In genomic region chr15:96640291-96640985, GRCm38 (mm10) we compare ENCODE assay signal across 8 mouse cellular contexts. TPM values are rescaled to one million over a fixed set of nuclear protein-coding genes. Genes with fewer than 3 reads are reported as not detected.
DNase-seq lines count a peak whose midpoint lies in the region; ATAC-seq lines count a peak whose summit lies in the region.

No protein-coding gene starts in this region.

- peak overlapping the region; percentile 90 for H3K9ac ChIP-seq in heart, embryonic 12.5 days
- H3K9ac ChIP-seq in midbrain, embryonic 13.5 days (replicated peaks): peak overlapping the region; percentile 99
- peak overlapping the region; percentile 90 for H3K9ac ChIP-seq in stomach, embryonic 16.5 days (ENCODE audit: low read length)

- H3K27me3 ChIP-seq in heart, embryonic 12.5 days (replicated peaks): no peaks in the 10 kb centered on the region
- H3K27me3 ChIP-seq in forebrain, embryonic 10.5 days (ENCODE audit: poor library complexity, severe bottlenecking): no peaks in the 10 kb centered on the region
- H3K27me3 ChIP-seq in midbrain, embryonic 13.5 days: no peaks in the 10 kb centered on the region
- H3K27me3 ChIP-seq in stomach, embryonic 16.5 days (ENCODE audit: control insufficient read depth, insufficient read depth, low read length): no peaks in the 10 kb centered on the region

- no peaks in the 10 kb centered on the region for H3K9me3 ChIP-seq in heart, embryonic 12.5 days (replicated peaks)
- H3K9me3 ChIP-seq in forebrain, embryonic 10.5 days: peaks cover 27% of the 10 kb centered on the region
- 0 out of 2 replicates have a peak, but pooled peaks cover 11% of the 10 kb centered on the region for H3K9me3 ChIP-seq in midbrain, embryonic 13.5 days
- no peaks in the 10 kb centered on the region for H3K9me3 ChIP-seq in stomach, embryonic 16.5 days (replicated peaks; ENCODE audit: control insufficient read depth, low read length)

- DNase-seq in heart, adult 9 months (ENCODE audit: low spot score in 2 of 2): no peak
- peak; percentile 50 for DNase-seq in forebrain, embryonic 10.5 days (ENCODE audit: extremely low spot score, low spot score)
- DNase-seq in left cerebral cortex, postnatal 25 days (ENCODE audit: low spot score in 2 of 2): peak; percentile 31 to 57
- DNase-seq in adrenal gland, adult 18-20 months (ENCODE audit: low spot score in 2 of 2): no peak

- peak overlapping the region; percentile 93 for H3K27ac ChIP-seq in heart, embryonic 12.5 days (ENCODE audit: poor library complexity, severe bottlenecking)
- peak overlapping the region; percentile 100 for H3K27ac ChIP-seq in forebrain, embryonic 10.5 days
- peak overlapping the region; percentile 100 for H3K27ac ChIP-seq in midbrain, embryonic 13.5 days
- peak overlapping the region; percentile 94 for H3K27ac ChIP-seq in stomach, embryonic 16.5 days (ENCODE audit: low read length)

- H3K4me1 ChIP-seq in heart, embryonic 12.5 days (replicated peaks): peaks cover 30% of the 10 kb centered on the region
- peaks cover 40% of the 10 kb centered on the region for H3K4me1 ChIP-seq in forebrain, embryonic 10.5 days
- peaks cover 39% of the 10 kb centered on the region for H3K4me1 ChIP-seq in midbrain, embryonic 13.5 days (replicated peaks)
- peaks cover 15% of the 10 kb centered on the region; the same call in 1 of the 2 replicates for H3K4me1 ChIP-seq in stomach, embryonic 16.5 days (ENCODE audit: control insufficient read depth, insufficient read depth, low read length)

- WGBS in heart, embryonic 12.5 days: 12% methylated on average over 16 of the region's 16 CpGs
- WGBS in forebrain, embryonic 10.5 days: 9% methylated on average over 16 of the region's 16 CpGs
- 5% methylated on average over 16 of the region's 16 CpGs for WGBS in midbrain, embryonic 13.5 days
- WGBS in stomach, embryonic 16.5 days: 14% methylated on average over 16 of the region's 16 CpGs

- H3K4me2 ChIP-seq in heart, embryonic 12.5 days: peak overlapping the region; percentile 69
- H3K4me2 ChIP-seq in midbrain, embryonic 13.5 days (replicated peaks): peak overlapping the region; percentile 86
- H3K4me2 ChIP-seq in stomach, embryonic 16.5 days (ENCODE audit: low read depth, low read length): peak overlapping the region; percentile 97

- peaks cover 20% of the 10 kb centered on the region for H3K36me3 ChIP-seq in heart, embryonic 12.5 days
- H3K36me3 ChIP-seq in forebrain, embryonic 10.5 days (replicated peaks): peaks cover 48% of the 10 kb centered on the region
- H3K36me3 ChIP-seq in midbrain, embryonic 13.5 days: peaks cover 31% of the 10 kb centered on the region
- H3K36me3 ChIP-seq in stomach, embryonic 16.5 days (ENCODE audit: control insufficient read depth, insufficient read depth, low read length): no peaks in the 10 kb centered on the region

- H3K4me3 ChIP-seq in heart, embryonic 12.5 days: peak overlapping the region; percentile 67
- H3K4me3 ChIP-seq in forebrain, embryonic 10.5 days: peak overlapping the region; percentile 96
- H3K4me3 ChIP-seq in midbrain, embryonic 13.5 days (replicated peaks): peak overlapping the region; percentile 88
- H3K4me3 ChIP-seq in stomach, embryonic 16.5 days (replicated peaks; ENCODE audit: low read length): peak overlapping the region; percentile 78

- ATAC-seq in heart, embryonic 12.5 days (ENCODE audit: insufficient number of reproducible peaks, low FRiP score): no peak
- ATAC-seq in activated CD4-positive, CD25-positive, alpha-beta regulatory T cell, adult 4 months: peak; percentile 69
- ATAC-seq in midbrain, embryonic 13.5 days: 0 out of 2 replicates have a peak, but pooled peaks have one; percentile 10
- ATAC-seq in stomach, embryonic 16.5 days (ENCODE audit: insufficient read depth, low FRiP score): no peak

- intact Hi-C loops in left cerebral cortex, postnatal 25 days (cut with DNase I): loop anchor here (2.0 to 5.0 kb wide), 2 partner anchors 58 to 178 kb away; partner anchors contain the start of genes Scaf11 and Slc38a2

RNA-seq across cellular contexts. Expression of gene Slc38a1, which starts 2.3 kb away (rescaled TPM):
- 93.0 and 99.8 TPM in 2 replicates for polyA plus RNA-seq in heart, embryonic 12.5 days (2016; fragmentation: Nextera tagmentation; extraction: Ambion mirVana)
- polyA plus RNA-seq in activated CD4-positive, CD25-positive, alpha-beta regulatory T cell, adult 4 months (2017; shearing (Covaris generic)): 10 to 100 TPM; 55.8 to 63.4 TPM
- 127 and 138 TPM in 2 replicates for polyA plus RNA-seq in forebrain, embryonic 10.5 days (2016; fragmentation: Nextera tagmentation; extraction: Ambion mirVana)
- 100 to 1,000 TPM in 1 of 2 experiments, 10 to 100 TPM in 1; 98.2 to 103 TPM for total RNA-seq in left cerebral cortex, postnatal 25 days (2021)
- 156 and 159 TPM in 2 replicates for polyA plus RNA-seq in midbrain, embryonic 13.5 days (2015; fragmentation: Nextera tagmentation; extraction: Ambion mirVana)
- 55.6 and 58.0 TPM in 2 replicates for polyA plus RNA-seq in stomach, embryonic 16.5 days (2015; fragmentation: Nextera tagmentation; extraction: Ambion mirVana)
- total RNA-seq in adrenal gland, adult 18-20 months (2021): 10 to 100 TPM; 23.6 to 28.5 TPM

RNA-seq across cellular contexts. Expression of gene Slc38a2, which starts 59.1 kb away (rescaled TPM):
- 154 and 161 TPM in 2 replicates for polyA plus RNA-seq in heart, embryonic 12.5 days (2016; fragmentation: Nextera tagmentation; extraction: Ambion mirVana)
- polyA plus RNA-seq in activated CD4-positive, CD25-positive, alpha-beta regulatory T cell, adult 4 months (2017; shearing (Covaris generic)): 10 to 100 TPM; 36.1 to 47.0 TPM
- 151 and 159 TPM in 2 replicates for polyA plus RNA-seq in forebrain, embryonic 10.5 days (2016; fragmentation: Nextera tagmentation; extraction: Ambion mirVana)
- 10 to 100 TPM; 81.3 to 86.1 TPM for total RNA-seq in left cerebral cortex, postnatal 25 days (2021)
- 149 and 152 TPM in 2 replicates for polyA plus RNA-seq in midbrain, embryonic 13.5 days (2015; fragmentation: Nextera tagmentation; extraction: Ambion mirVana)
- polyA plus RNA-seq in stomach, embryonic 16.5 days (2015; fragmentation: Nextera tagmentation; extraction: Ambion mirVana): 132 and 133 TPM in 2 replicates
- total RNA-seq in adrenal gland, adult 18-20 months (2021): 100 to 1,000 TPM; 103 to 210 TPM

Comparison
In these comparisons a context has a peak if more than half of its experiments do, and no peak if none do; other contexts are left out.
1. ATAC-seq: peak in activated CD4-positive, CD25-positive, alpha-beta regulatory T cell, adult 4 months (single experiment) and midbrain, embryonic 13.5 days (single experiment); none in heart, embryonic 12.5 days (single experiment) and stomach, embryonic 16.5 days (single experiment).
2. DNase-seq: peak in forebrain, embryonic 10.5 days (single experiment) and left cerebral cortex, postnatal 25 days (2 of 2); none in heart, adult 9 months (0 of 2) and adrenal gland, adult 18-20 months (0 of 2).
3. Peak in every context shown above with its lines, with median percentiles within 50 percentile points of each other: H3K27ac ChIP-seq, H3K4me2 ChIP-seq, H3K4me3 ChIP-seq and H3K9ac ChIP-seq.